Mouse (Mus musculus) G1E-ER4 (cell line): ENCODE data around the gene Mettl24. TPM values are rescaled to one million over a fixed set of nuclear protein-coding genes. Genes with fewer than 3 reads are reported as not detected.

Experiments
- GATA1 ChIP-seq: IDR thresholded peaks from one replicate; pipeline ENCODE4 v1.8.0; 2012; ENCODE audit warnings: low read length, inconsistent platforms
- polyA plus RNA-seq: library from polyadenylated mRNA; stranded (reverse); fragments of >175 nt; gene quantifications from 2 replicates; pipeline ENCODE4 v1.2.3, GENCODE M21; 2012

The Mettl24 gene
- polyA plus RNA-seq, 1 experiment = not detected

DNA sequence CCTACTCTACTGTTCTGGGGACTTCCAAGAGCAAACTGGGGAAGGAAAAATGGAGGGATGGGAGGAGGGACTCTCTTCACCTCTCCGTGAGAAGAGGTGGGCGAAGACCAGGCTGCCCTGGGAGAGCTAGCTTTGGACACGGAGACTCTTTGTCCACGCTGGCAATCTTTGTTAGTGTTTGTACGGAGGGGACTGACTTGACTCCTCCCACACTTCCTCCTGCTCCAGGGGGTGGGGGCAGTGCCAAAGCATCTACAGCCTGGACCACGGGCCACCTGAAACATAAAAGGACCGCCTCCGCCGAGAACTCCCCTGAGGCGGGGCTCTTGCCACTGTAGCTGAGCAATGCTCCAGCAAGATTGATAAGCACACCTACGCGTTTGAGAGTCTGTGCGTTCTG, 8.9 kb upstream of the Mettl24 start:
- no peak for TF ChIP-seq GATA1

DNA sequence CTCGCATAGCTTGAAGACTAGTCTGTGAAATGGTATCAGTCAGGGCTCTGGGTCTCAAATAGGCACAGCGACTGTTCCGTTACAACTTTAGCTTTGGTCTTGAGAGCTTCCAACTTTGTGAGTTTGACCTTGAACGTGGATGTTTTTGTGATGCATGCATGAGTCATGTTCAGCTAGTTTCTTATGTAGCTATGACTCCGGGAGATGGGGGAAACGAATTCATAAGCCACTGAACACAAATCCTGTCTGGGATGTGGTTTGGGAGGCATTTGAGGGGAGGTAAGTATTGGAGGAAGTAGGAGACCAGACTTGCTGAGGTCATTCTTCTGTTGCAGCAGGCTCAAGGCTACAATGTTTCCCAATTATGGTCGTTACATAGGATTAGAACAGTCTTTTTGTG, 7.2 kb upstream of the Mettl24 start:
- TF ChIP-seq GATA1 = no peak

DNA sequence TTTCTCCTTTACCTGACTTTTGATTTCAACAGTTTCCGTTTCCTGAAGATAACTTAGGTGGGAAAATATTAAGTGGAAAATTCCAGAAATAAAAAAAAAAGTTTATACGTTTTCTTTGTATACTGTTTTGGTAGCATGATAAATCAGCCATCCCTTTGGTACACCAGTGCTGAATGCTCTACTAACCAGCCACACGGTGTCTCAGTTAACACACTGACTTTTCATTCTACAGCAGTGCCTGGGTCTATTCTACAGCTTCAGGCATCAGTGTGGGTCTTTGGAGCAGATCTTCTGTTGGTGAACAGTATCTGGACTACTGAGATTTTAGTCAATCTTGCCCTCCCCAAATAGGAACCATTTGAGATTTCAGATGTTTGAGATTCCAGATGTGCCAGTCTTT, 4.6 kb upstream of the Mettl24 start:
- TF ChIP-seq GATA1 = no peak

DNA sequence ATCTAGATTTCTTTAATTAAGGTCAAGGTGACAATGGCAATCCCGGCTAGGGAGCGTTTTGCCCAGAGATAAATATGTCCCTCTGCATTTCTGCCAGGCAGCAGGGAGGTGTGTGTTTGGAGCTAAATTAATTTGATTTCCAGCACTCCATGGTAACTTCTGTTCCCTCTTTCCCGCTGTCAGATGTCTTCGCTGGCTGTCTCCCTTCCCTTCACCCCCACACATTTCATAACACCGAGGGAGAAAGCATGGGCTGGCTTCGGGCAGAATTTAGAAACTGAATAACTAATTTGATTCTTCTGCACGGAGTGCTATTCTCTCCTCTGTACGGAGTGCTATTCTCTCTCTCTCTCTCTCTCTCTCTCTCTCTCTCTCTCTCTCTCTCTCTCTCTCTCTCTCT, 612 bp upstream of the Mettl24 start:
- no peak for TF ChIP-seq GATA1

DNA sequence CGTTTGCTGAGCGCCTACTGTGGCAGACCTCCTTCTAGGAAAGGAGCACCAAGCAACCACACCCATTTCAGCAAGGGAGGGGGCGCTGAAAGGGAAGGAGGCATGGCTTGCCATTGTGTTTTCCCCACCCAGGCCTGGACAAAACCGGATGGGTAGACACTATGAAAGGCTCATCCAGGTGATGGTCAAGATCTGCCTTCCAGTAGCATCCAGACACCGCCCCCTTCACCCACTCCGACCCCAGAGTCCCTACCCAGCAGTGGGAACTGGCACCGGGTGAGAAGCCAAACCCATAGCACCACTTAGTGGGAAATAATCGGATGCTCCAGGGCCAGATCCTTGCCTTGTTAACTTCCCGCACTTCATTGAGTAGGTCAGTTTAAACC, 779 bp downstream of the Mettl24 start:
- TF ChIP-seq GATA1 = no peak

DNA sequence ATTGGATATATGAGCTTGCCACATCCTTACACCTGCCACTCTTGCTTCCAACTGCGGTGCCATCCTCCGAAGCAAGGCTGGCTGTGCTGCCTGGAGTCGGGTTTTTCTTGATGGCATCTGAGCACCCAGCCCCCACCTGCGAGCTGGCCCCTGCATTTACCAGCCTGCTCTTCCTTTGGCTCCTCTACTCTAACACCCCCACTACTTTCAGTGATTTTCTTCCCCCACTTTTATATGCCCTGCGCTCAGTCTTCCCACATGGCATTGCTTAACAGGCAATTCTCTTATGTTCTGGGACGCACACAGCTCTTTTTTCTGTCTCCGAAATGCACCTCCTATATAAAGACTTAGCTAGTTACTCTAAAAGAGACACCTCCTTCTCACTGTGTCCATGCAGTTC, 1.2 kb downstream of the Mettl24 start:
- no peak for TF ChIP-seq GATA1

DNA sequence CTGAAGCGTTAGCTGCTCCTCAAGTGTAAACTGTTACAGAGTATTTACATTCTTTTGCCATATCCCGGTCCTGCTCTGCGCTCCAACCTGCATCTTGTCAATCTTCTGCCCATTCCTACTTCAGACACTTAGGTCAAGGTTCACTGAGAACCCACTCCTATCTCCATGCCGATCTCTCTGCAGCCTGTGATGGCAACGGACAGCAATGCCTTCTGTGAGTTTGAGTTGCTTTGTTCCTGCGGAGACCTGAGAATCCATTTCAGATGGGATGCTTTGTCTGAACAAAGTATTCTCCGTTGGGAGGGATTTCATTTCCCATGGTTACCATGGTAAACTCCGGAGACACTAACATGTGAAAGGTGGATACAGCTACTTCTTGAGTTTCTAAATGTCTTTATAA, 2.6 kb downstream of the Mettl24 start:
- TF ChIP-seq GATA1 = no peak

DNA sequence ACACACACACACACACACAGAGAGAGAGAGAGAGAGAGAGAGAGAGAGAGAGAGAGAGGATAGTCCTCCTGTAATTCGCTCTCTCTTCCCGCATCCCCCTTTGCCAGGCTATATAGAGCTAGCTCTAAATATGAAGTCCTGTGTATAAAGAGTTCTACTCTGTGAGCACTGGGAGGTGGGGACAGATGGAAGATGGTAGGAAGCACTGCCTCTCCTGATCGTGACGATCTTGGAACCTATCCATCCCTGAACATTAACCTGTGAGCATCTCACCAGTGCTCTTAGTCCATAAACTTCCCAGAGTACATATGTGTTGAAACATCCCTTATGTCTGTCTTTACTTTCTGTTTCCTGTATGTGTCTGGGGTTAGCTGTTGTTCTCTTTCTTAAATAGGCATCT, 3.9 kb downstream of the Mettl24 start:
- TF ChIP-seq GATA1 = no peak

DNA sequence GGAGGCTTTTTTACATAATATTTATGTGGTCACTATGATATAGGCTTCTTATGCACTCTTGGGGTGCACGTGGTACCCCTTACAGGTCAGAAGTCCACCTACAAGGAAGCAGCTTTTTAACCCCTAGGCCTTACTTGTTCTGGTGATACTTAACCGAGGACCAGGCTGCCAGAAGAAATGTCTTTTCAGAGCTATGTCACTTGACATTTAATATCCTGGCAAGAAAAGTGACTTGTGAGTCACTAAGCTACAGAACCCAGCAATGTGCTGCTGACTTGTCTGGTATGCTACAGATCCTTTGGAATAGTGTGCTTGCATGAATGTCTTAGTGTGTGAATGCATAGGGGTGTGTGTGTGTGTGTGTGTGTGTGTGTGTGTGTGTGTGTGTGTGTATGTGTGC, 4.3 kb downstream of the Mettl24 start:
- no peak for TF ChIP-seq GATA1

DNA sequence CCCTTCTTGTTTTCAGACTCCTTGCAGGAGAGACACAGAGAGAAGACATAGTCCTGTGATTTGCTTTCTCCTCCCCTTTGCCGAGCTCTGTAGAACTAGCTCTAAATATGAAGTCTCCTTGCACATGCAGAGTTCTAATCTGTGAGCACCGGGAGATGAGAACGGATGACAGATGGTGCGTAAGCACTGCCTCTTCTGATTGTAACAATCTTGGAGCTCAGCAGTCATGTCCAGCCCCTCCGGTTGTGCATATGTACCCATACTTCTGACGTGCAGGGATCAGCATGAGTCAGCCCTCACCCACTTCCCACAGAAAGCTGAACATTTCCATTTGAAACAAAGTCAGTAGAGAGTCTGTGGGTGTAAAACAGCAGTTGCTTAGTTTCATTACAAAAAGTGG, 5.2 kb downstream of the Mettl24 start:
- no peak for TF ChIP-seq GATA1

DNA sequence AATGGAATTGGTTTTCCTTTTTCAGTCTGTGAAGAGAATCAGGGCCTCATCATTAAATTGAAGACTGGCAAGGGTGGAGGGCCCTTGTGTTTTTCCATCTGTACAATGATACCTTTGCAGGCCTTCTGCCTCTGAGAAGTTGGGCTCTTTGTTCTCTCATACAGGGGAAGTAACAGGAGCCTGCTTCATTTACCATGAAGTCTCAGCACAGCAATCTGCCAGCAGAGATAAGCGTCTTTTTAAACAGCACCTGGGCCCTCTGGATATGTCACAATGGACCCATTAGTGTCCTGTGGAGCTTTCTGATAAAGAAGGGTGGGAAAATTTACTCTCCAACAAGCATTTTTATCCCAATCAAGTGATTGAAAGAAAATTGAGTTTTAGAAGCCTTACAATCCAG, 5.8 kb downstream of the Mettl24 start:
- TF ChIP-seq GATA1 = no peak

DNA sequence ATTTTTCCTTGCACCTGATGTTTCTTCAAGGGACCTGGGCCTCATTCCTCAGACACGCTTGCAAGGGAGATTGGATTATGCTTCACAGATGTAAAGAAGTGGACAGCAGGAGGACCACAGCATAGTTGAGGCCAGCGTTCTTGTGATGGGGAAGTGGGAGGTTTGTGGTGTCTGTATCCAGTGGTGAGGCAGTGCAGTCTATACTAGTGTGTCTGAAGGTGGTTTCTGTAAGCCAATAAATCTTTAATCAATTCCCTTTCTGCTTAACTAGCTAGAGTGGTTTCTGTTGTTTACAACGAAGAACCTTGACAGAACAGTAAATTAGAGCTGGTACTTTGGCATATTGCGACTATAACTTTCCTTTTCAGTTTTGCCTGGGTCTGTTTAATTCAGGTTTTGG, 15.6 kb downstream of the Mettl24 start:
- TF ChIP-seq GATA1 = no peak

DNA sequence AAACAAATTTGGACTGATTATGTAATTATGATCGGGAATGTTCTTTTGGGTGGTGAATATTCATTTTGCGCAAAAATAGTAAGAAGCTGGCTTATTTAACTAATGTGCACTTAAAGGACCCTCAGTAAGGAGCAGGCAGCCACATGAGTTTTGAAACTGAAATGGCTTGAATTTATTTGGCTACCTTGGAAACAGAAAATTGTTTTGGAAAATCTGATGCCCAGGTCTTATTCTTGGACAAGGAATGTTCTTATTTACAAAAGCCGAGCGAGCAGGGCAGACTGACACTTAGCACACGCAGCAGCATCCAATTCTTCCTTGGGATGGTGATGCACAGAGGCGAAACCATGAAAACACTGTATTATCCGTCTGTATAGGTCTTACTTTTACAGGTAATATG, 28.0 kb downstream of the Mettl24 start:
- no peak for TF ChIP-seq GATA1

DNA sequence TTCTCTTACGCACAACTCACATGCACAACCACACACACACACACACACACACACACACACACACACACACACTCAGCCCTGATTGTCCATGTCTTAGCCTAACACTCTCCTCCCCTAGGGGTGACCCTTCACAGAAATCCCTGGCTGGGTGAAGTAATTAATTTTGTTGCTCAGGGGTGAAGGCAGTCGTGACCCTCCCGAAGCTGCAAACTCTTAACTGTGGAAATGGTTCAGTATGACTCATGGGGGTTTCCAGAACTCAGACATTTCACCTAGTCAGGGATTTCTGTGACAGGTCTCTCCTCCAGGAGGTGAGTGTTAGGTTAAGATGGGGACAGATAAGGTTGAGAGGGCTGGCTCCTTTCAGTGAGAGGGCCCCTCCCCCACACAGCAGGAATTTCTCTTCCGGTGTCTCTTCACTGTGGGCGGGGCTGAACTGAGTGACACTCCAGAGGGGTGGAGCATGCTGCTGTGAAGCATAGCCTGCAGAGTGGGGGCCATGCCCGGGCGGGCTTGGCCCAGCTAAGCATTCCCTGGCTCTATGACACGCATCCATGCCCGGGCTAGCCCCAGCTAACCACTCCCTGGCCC, 30.0 kb downstream of the Mettl24 start:
- TF ChIP-seq GATA1 = no peak

DNA sequence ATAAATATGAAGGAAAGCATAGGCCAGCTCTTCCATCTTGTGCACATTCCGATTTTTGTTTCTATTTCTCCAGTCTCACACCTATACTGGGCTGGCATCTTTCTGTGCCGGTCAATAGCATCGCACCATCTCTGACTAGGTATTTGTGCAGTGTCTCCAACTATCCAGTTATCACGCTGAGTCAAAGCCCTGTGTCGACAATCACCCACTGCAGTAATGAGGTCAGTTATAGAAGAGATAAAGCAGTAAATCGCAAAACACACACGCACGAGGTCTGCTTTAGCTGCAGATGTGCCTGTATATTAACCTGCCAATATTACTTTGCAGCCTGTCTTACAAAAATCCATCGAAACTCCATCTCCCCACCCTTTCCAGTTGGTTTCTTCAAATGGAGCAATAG, 30.7 kb downstream of the Mettl24 start:
- TF ChIP-seq GATA1 = no peak

DNA sequence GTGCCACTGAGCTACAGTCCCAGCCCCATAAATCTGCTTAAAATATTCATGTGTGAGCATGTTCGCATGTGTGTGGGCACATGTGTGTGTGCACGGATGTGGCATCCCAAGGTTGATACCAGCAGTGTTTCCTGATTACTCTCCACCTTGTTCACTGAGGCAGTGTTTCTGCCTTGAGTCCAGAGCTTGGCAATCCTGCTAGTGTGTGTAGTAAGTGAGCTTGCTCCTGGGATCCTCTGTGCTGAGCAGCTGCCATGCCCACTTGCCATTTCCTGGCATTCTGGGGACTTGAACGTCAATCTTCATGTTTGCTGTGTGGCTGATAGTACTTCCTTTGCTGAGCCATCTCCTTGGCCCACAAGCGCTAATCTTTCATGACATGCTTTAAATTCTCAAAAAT, 32.1 kb downstream of the Mettl24 start:
- no peak for TF ChIP-seq GATA1

DNA sequence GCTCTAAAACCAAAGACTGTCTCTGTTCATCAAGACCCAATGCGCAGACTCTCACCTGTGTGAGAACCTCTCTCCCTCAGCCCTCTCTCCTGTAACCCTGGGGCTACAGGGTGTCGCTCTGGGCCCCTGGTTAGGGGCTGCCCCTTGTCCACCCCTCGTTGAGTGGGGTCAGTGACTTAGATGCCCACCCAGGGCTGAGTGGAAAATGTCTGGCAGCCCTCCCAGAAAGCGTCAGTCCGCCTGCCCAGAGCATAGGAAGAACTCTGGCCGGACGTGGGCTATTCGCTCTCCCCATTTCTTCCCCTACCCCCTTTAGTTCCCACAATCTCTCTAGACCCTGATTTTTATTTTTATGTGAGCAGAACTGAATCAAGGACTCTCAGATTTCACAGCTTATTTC, 33.2 kb downstream of the Mettl24 start:
- TF ChIP-seq GATA1 = no peak

DNA sequence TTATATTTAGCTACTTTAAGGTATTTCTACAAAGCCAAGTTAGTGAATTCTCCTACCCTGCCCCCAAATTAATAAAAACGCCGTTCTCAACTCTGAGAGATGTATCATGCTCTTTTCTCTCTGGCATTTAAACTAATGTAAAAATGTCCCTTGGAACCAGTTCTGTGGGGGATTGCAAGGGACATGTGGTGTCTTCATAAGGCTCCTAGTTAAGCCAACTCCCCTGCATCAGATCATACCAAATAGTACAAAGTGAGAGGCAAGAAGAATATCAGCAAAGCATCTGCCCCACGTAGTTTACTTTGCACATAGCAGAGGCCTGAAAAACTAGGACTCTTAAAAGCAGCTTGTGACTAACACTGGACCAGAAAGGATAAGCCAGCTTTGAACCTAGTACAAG, 33.6 kb downstream of the Mettl24 start:
- no peak for TF ChIP-seq GATA1
